Mouse (Mus musculus): ENCODE measurements around the gene Rgs8. TPM values are rescaled to one million over a fixed set of nuclear protein-coding genes. Genes with fewer than 3 reads are reported as not detected.

The Rgs8 gene
- polyA plus RNA-seq, 1 experiment from 2014 or later, result 47.1 TPM

GRCm38 (mm10) chr1:153740775-153741400, 88.1 kb downstream of the Rgs8 start:
- no peaks in the 10 kb centered on the region for H3K9me3 ChIP-seq (replicated peaks; ENCODE audit: control insufficient read depth, low read length, poor library complexity, severe bottlenecking)
- peak overlapping the region; percentile 47 for H3K4me3 ChIP-seq (ENCODE audit: low read depth, low read length)
- H3K9ac ChIP-seq (ENCODE audit: low read depth, low read length), result peak overlapping the region; percentile 64
- no peaks in the 10 kb centered on the region for H3K27me3 ChIP-seq (ENCODE audit: control insufficient read depth, insufficient read depth, low read depth, low read length)
- peak overlapping the region; percentile 75 for H3K4me2 ChIP-seq (ENCODE audit: low read length)
- no peaks in the 10 kb centered on the region for H3K36me3 ChIP-seq (ENCODE audit: control insufficient read depth, insufficient read depth, low read length)
- H3K4me1 ChIP-seq (ENCODE audit: control insufficient read depth, insufficient read depth, low read length), result peaks cover 46% of the 10 kb centered on the region
- 18% methylated on average over 12 of the region's 12 CpGs for whole genome bisulfite sequencing
- H3K27ac ChIP-seq (ENCODE audit: low read length), result no peak overlapping the region
- no peak for ATAC-seq

- Histone ChIP-seq H3K4me2 (ENCODE audit: low read length) (peak overlapping the region; percentile 75), H3K27me3 (ENCODE audit: control insufficient read depth, insufficient read depth, low read depth, low read length) (no peaks in the 10 kb centered on the region), H3K9ac (ENCODE audit: low read depth, low read length) (no peak overlapping the region), H3K9me3 (replicated peaks; ENCODE audit: control insufficient read depth, low read length, poor library complexity, severe bottlenecking) (no peaks in the 10 kb centered on the region), H3K36me3 (ENCODE audit: control insufficient read depth, insufficient read depth, low read length) (no peaks in the 10 kb centered on the region), H3K27ac (ENCODE audit: low read length) (no peak overlapping the region), H3K4me1 (ENCODE audit: control insufficient read depth, insufficient read depth, low read length) (peaks cover 42% of the 10 kb centered on the region), H3K4me3 (ENCODE audit: low read depth, low read length) (peak overlapping the region; percentile 47)
- ATAC-seq, result no peak
- 51% methylated on average over 18 of the region's 18 CpGs for WGBS
These were observed 88.9 kb downstream of the Rgs8 start for GRCm38 (mm10) chr1:153741551-153742316.

- H3K4me2 ChIP-seq (ENCODE audit: low read length), result peak overlapping the region; percentile 75
- H3K9ac ChIP-seq (ENCODE audit: low read depth, low read length), result no peak overlapping the region
- no peaks in the 10 kb centered on the region for H3K9me3 ChIP-seq (replicated peaks; ENCODE audit: control insufficient read depth, low read length, poor library complexity, severe bottlenecking)
- 61% methylated on average over 11 of the region's 11 CpGs for WGBS
- no peak overlapping the region for H3K27ac ChIP-seq (ENCODE audit: low read length)
- ATAC-seq, result no peak
- no peaks in the 10 kb centered on the region for H3K27me3 ChIP-seq (ENCODE audit: control insufficient read depth, insufficient read depth, low read depth, low read length)
- H3K4me3 ChIP-seq (ENCODE audit: low read depth, low read length), result peak overlapping the region; percentile 47; the same call in 1 of the 2 replicates
- H3K36me3 ChIP-seq (ENCODE audit: control insufficient read depth, insufficient read depth, low read length), result no peaks in the 10 kb centered on the region
- peaks cover 35% of the 10 kb centered on the region for H3K4me1 ChIP-seq (ENCODE audit: control insufficient read depth, insufficient read depth, low read length)
These were observed 89.7 kb downstream of the Rgs8 start for GRCm38 (mm10) chr1:153742374-153743155.

GRCm38 (mm10) chr1:153746119-153746670, 93.4 kb downstream of the Rgs8 start:
- ATAC-seq, result no peak
- WGBS, result 65% methylated on average over 14 of the region's 14 CpGs
- Histone ChIP-seq H3K9ac (ENCODE audit: low read depth, low read length) (peak overlapping the region; percentile 44; the same call in 1 of the 2 replicates), H3K4me2 (ENCODE audit: low read length) (no peak overlapping the region), H3K27ac (ENCODE audit: low read length) (no peak overlapping the region), H3K36me3 (ENCODE audit: control insufficient read depth, insufficient read depth, low read length) (no peaks in the 10 kb centered on the region), H3K4me1 (ENCODE audit: control insufficient read depth, insufficient read depth, low read length) (peaks cover 34% of the 10 kb centered on the region), H3K27me3 (ENCODE audit: control insufficient read depth, insufficient read depth, low read depth, low read length) (no peaks in the 10 kb centered on the region), H3K9me3 (replicated peaks; ENCODE audit: control insufficient read depth, low read length, poor library complexity, severe bottlenecking) (no peaks in the 10 kb centered on the region), H3K4me3 (ENCODE audit: low read depth, low read length) (no peak overlapping the region)

GRCm38 (mm10) chr1:153746728-153747127, 93.9 kb downstream of the Rgs8 start:
- H3K9me3 ChIP-seq (replicated peaks; ENCODE audit: control insufficient read depth, low read length, poor library complexity, severe bottlenecking), result no peaks in the 10 kb centered on the region
- H3K27me3 ChIP-seq (ENCODE audit: control insufficient read depth, insufficient read depth, low read depth, low read length), result no peaks in the 10 kb centered on the region
- peak overlapping the region; percentile 44; the same call in 1 of the 2 replicates for H3K9ac ChIP-seq (ENCODE audit: low read depth, low read length)
- H3K36me3 ChIP-seq (ENCODE audit: control insufficient read depth, insufficient read depth, low read length), result no peaks in the 10 kb centered on the region
- ATAC-seq, result no peak
- H3K4me2 ChIP-seq (ENCODE audit: low read length), result no peak overlapping the region
- no peak overlapping the region for H3K4me3 ChIP-seq (ENCODE audit: low read depth, low read length)
- H3K27ac ChIP-seq (ENCODE audit: low read length), result no peak overlapping the region
- H3K4me1 ChIP-seq (ENCODE audit: control insufficient read depth, insufficient read depth, low read length), result peaks cover 33% of the 10 kb centered on the region
- 2% methylated on average over 12 of the region's 12 CpGs for WGBS

- H3K4me2 ChIP-seq (ENCODE audit: low read length), result peak overlapping the region; percentile 23; the same call in 1 of the 2 replicates
- H3K36me3 ChIP-seq (ENCODE audit: control insufficient read depth, insufficient read depth, low read length), result no peaks in the 10 kb centered on the region
- WGBS, result 71% methylated on average over 12 of the region's 12 CpGs
- no peaks in the 10 kb centered on the region for H3K9me3 ChIP-seq (replicated peaks; ENCODE audit: control insufficient read depth, low read length, poor library complexity, severe bottlenecking)
- ATAC-seq, result no peak
- no peaks in the 10 kb centered on the region for H3K27me3 ChIP-seq (ENCODE audit: control insufficient read depth, insufficient read depth, low read depth, low read length)
- no peak overlapping the region for H3K4me3 ChIP-seq (ENCODE audit: low read depth, low read length)
- H3K27ac ChIP-seq (ENCODE audit: low read length), result no peak overlapping the region
- no peak overlapping the region for H3K9ac ChIP-seq (ENCODE audit: low read depth, low read length)
- H3K4me1 ChIP-seq (ENCODE audit: control insufficient read depth, insufficient read depth, low read length), result peaks cover 36% of the 10 kb centered on the region
These were observed 95.2 kb downstream of the Rgs8 start for GRCm38 (mm10) chr1:153747861-153748530.

GRCm38 (mm10) chr1:153748549-153748948, 95.7 kb downstream of the Rgs8 start:
- Histone ChIP-seq H3K36me3 (ENCODE audit: control insufficient read depth, insufficient read depth, low read length) (no peaks in the 10 kb centered on the region), H3K9ac (ENCODE audit: low read depth, low read length) (no peak overlapping the region), H3K27me3 (ENCODE audit: control insufficient read depth, insufficient read depth, low read depth, low read length) (no peaks in the 10 kb centered on the region), H3K4me2 (ENCODE audit: low read length) (peak overlapping the region; percentile 23), H3K4me1 (ENCODE audit: control insufficient read depth, insufficient read depth, low read length) (peaks cover 35% of the 10 kb centered on the region), H3K27ac (ENCODE audit: low read length) (no peak overlapping the region), H3K9me3 (replicated peaks; ENCODE audit: control insufficient read depth, low read length, poor library complexity, severe bottlenecking) (no peaks in the 10 kb centered on the region), H3K4me3 (ENCODE audit: low read depth, low read length) (no peak overlapping the region)
- no peak for ATAC-seq
- WGBS, result 11% methylated on average over 1 of the region's 1 CpGs

GRCm38 (mm10) chr1:153749211-153749801, 96.5 kb downstream of the Rgs8 start, which contains the start of gene Rnasel:
Gene Rnasel (plus strand): TSS chr1:153749426.
- peak within 1 kb of the TSS; percentile 51 for H3K4me3 ChIP-seq (ENCODE audit: low read depth, low read length)
- no peaks in the 10 kb centered on the region for H3K27me3 ChIP-seq (ENCODE audit: control insufficient read depth, insufficient read depth, low read depth, low read length)
- peak within 1 kb of the TSS; percentile 90 for H3K27ac ChIP-seq (ENCODE audit: low read length)
- WGBS, result 3% methylated on average over 18 of the region's 18 CpGs
- peaks cover 7% of the 10 kb centered on the region; the same call in 1 of the 2 replicates for H3K36me3 ChIP-seq (ENCODE audit: control insufficient read depth, insufficient read depth, low read length)
- H3K9me3 ChIP-seq (replicated peaks; ENCODE audit: control insufficient read depth, low read length, poor library complexity, severe bottlenecking), result no peaks in the 10 kb centered on the region
- H3K4me1 ChIP-seq (ENCODE audit: control insufficient read depth, insufficient read depth, low read length), result peaks cover 35% of the 10 kb centered on the region
- peak within 1 kb of the TSS; percentile 83 for H3K9ac ChIP-seq (ENCODE audit: low read depth, low read length)
- peak within 1 kb of the TSS; percentile 77 for H3K4me2 ChIP-seq (ENCODE audit: low read length)
- ATAC-seq, result peak; percentile 54
